Mouse (Mus musculus): ENCODE measurements around the gene Spata16.

Spata16 gene

GRCm38 (mm10) chr3:26979603-26980002, 342.2 kb downstream of the Spata16 start:
- no peak for DNase-seq

GRCm38 (mm10) chr3:26980371-26980770, 343.0 kb downstream of the Spata16 start:
- no peak for DNase-seq

GRCm38 (mm10) chr3:26981979-26982623, 344.7 kb downstream of the Spata16 start:
- no peak for DNase-seq

- no peak for DNase-seq
Measured at GRCm38 (mm10) chr3:26983749-26984148, 346.3 kb downstream of the Spata16 start.

GRCm38 (mm10) chr3:27006844-27007243, 369.4 kb downstream of the Spata16 start:
- no peak for DNase-seq

GRCm38 (mm10) chr3:27027957-27028356, 390.5 kb downstream of the Spata16 start:
- no peak for DNase-seq

- no peak for DNase-seq
Measured at GRCm38 (mm10) chr3:27028526-27028925, 391.1 kb downstream of the Spata16 start.

- DNase-seq: no peak
Measured at GRCm38 (mm10) chr3:27030067-27030857, 392.8 kb downstream of the Spata16 start.
